Mouse (Mus musculus) neutrophil, adult 5-6 weeks (primary cell): ENCODE measurements around the gene Vopp1. TPM values are rescaled to one million over a fixed set of nuclear protein-coding genes. Genes with fewer than 3 reads are reported as not detected.

Experiments used
- ATAC-seq: fragments of 151-379, 151-347 bp; 2 replicates; pipeline ENCODE4 v1.8.0; 2017; ENCODE audit warnings: mild to moderate bottlenecking, moderate TSS enrichment; ENCODE audit not compliant: insufficient number of reproducible peaks, poor library complexity, low FRiP score, severe bottlenecking; ENCODE audit errors: extremely low read depth
- total RNA-seq: library from RNA; stranded (forward); fragments of 200-1000 nt; gene quantifications from 2 replicates; pipeline ENCODE4 v1.2.3, GENCODE M21; 2017

Vopp1 gene
- total RNA-seq, 1 experiment from 2014 or later = 19.4 TPM

DNA sequence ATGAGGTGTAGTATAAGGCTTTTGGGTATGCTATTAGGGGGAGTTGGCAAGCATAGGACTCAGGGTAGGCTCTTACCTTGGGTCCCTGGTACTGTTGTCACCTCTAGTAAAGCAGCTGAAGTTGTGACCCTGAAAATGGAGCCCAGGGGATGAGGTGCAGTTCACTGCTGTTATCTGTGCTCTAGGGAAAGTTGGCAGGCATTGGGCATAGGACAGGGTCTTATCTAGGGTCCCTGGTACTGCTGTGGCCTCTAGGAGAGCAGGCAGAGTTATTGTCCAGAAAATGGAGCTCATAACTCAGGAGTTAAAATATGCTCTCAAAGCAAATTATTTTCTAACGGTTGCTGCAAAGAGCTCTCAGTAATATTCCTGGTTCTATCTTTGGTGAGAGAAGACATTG lies 103.6 kb downstream of the Vopp1 start:
- ATAC-seq = no peak

DNA sequence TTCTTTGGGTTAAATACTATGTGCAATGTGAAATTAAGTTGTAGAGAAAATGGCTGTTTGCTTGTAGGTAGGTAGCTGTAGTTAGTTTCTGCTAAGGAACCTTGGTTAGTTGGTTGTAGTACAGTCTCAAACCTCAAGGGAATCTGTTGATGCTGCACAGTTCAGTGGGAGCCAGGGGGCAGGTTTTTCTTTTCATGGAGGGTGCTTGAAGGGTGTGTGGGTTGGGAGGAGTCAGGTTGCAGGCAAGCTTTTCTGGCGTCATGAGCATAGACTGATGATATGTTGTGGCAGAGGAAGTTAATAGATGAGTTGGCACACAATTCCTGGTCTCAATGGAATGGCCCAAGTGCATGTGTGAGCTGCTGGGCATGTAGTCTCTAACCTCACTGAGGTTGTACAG lies 113.2 kb downstream of the Vopp1 start:
- peak; percentile 55; the same call in 1 of the 2 replicates for ATAC-seq

DNA sequence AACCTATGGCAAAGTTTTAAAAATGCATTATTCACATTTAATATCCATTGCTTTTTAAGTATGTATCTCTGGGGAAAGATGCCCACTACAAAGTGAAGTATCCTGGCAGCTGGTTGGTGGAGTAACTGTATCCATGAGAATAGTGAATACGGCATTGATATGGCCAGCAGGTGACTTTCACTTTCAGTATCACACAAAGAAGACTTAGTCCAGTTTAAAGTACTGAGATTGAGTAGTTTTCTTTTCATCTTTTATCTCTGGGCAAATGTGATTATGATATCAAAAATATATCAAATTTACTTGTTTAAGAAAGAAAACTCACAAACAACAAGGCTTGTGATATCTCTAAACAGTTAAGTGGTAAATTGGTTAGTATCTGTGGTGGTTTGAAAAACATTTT lies 118.2 kb downstream of the Vopp1 start:
- no peak for ATAC-seq

DNA sequence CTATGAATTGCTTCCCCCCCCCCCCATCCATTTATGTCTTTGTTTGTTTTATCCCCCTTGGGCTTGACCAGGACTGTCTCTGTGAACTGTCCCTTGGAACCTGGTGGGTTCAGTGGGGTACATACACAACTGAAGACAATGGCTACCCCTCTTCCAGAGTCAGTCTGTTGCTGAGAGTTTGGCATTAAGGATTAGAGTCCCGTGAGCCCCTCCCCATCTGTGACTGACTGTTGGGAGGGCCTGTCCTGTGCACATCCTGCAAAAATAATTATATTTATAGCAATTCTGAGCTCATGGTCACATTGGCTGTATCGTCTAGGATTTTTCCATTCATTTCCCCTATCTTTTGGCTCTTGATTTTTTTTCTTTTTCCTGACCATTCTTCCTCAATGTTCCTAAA lies 121.3 kb downstream of the Vopp1 start:
- no peak for ATAC-seq

DNA sequence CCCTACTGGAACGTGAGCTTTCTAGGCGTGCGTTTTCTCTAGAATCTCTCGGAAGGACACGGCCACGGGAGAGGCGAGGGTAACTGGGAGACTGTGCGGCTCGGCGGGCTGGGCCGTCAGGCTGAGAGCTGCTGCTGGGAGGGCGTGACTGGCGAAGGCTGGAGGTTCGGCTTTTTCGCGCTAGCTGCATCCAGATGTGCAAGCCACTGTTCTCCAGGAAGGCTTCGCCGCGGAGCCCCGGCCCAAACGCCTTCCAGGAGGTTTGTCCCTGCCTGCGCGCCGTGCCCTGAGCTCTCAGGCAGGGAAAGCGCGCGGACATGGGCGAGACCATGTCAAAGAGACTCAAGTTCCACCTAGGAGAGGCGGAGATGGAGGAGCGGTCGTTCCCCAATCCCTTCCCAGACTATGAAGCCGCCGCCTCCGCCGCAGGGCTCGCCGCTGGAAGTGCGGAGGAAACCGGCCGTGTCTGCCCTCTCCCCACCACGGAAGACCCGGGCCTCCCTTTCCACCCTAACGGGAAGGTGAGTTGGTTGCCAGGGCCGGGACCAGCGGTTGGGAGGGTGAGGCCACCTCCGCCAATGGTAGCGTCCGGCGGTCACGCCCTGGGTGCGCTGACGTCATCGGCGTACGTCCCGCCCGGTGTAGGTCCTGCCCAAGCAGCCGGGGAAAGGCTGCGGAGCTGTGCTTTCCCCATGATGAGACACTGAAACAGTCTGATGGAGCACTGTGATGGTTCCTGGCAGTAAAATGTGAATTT lies 122.0 kb downstream of the Vopp1 start:
- ATAC-seq = peak; percentile 95

DNA sequence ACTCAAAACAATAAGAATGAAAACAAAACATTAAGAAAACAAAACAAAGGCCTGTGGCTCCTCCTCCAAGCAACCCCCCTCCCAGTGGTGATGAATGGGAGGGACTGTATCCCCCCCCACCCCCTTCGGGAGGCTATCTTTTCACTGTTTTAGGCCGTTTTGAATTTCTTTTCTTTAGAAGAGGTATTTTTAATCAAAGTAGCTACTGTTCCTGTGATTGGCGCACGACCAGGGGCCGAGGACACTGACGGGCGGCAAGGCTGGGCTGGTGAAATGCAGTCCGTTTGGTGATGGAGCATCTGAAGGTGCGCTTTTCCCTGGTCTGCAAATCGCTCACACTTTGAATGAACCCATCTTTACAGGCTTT lies 122.6 kb downstream of the Vopp1 start, which contains the start of gene Lancl2:
Gene Lancl2 (plus strand): TSS at position 165 of the 367 bp plus-strand sequence.
- ATAC-seq = 0 out of 2 replicates have a peak, but pooled peaks have one; percentile 9

DNA sequence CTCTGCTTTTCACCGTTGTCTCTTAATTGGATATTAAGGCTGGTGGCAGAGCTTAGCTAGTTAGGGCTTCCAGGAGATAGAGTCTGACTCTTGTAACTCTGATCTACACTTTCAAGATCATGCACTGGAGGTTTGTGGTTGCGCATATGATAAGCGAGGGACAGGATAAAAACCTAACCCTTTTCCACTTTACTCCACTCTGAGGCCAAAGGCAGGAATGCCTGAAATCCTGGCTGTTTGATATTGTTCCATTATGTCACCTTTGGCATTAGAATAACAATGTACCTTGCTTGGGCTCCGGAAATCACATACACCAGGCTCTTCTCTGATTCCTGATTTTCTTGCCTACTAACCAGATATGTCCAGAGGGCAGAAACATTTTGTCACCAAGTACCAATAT lies 123.3 kb downstream of the Vopp1 start:
- ATAC-seq = no peak

DNA sequence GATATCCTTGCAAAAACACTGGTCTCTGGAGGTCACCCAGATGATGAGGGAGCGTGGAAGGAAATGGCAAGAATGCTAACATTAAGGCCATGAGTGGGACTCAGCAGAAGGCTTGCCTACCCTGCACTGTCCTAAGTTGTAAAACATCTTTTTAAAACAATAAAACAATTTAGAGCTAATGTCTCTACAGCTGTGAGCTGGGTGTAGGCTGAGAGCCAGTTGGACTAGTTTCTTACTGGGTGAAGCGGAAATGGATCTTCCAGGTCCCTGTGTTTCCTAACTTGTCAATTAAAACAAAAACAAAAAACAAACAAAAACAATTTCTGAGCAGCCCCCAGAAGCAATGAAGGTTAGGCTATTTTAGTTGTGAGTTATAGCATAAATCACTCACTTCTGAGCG lies 131.8 kb downstream of the Vopp1 start:
- ATAC-seq = no peak

DNA sequence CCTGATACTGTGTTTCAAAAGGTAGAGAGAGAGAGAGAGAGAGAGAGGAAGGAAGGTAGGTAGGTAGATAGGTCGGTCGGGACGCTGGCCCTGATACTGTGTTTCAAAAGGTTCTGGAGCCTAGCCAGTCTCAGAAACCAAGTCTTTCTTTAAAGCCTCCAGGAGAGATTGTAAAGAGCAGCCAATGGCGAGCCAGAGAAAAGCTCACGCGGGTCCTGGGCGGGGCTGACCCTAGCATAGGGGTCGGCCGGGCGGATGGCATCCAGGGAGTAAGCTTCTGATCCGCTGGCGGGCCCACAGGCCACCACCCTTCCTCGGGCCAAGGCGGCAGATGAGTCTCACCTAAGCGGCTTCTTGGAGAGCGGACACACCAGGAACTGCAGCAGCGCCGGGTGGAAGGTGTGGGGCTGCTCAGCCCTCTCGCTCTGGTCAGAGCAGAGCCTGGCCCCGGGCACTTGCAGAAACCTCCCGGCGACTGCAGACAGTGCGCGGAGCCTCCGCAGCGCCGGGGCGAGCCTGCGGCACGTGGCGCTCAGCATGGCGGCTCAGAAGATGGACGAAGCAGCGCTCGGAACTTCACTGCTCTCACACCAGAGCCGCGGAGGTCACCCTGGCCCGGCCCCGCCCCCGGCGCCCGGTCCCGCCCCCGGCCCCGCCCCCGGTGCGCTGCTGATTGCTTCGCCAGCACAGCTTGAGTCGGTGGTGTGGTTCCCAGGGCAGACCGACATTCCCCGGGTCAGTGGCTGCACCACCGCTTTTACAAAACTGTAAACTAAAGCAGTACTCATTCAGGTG lies 133.3 kb downstream of the Vopp1 start, which contains the start of gene Pyurf:
Gene Pyurf (minus strand): TSS at position 612 of the 795 bp plus-strand sequence.
- ATAC-seq = peak; percentile 91

DNA sequence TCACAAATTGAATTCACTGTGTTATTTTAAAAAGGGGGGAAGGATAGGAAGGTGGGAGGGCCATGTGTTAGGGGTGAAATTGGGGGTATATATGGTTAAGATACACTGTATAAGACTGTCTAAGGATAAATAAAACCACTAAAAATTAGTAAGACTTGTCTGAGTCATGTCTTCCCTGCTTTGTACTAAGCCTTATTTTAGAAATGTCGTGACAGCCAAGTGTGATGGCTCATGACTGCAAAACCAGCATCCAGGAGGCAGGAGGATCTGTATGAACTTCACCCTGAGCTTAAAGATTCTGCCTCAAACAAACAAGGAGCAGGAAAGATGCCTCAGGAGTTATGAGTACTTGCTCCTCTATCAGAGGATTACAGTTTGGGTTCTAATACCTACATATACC lies 140.8 kb downstream of the Vopp1 start:
- no peak for ATAC-seq

Other genes with a start within 250 kb of the Vopp1 start
- gene Herc6, start 244.2 kb downstream of the Vopp1 start, total RNA-seq = 38.3 and 43.8 TPM in 2 replicates
- gene Pyurf, start 133.1 kb downstream of the Vopp1 start, total RNA-seq = 9.8 and 10.2 TPM in 2 replicates
- 8.3 and 11.7 TPM in 2 replicates for gene Lancl2, start 122.6 kb downstream of the Vopp1 start, total RNA-seq
- not detected in 2 replicates for gene Vmn1r21, start 25.2 kb upstream of the Vopp1 start, total RNA-seq
- not detected in 2 replicates for gene Vmn1r22, start 82.9 kb upstream of the Vopp1 start, total RNA-seq
- not detected in 2 replicates for gene Vmn1r23, start 101.7 kb upstream of the Vopp1 start, total RNA-seq
- gene Vmn1r24, start 136.3 kb upstream of the Vopp1 start, total RNA-seq = 0.47 TPM in 1 of 2 replicates, not detected in the other
- not detected in 2 replicates for gene Vmn1r25, start 155.7 kb upstream of the Vopp1 start, total RNA-seq
- not detected in 2 replicates for gene Vmn1r26, start 190.0 kb upstream of the Vopp1 start, total RNA-seq